ENCODE assay signal across 9 mouse cellular contexts in genomic region chr19:11293616-11294015, GRCm38 (mm10). TPM values are rescaled to one million over a fixed set of nuclear protein-coding genes. Genes with fewer than 3 reads are reported as not detected.
DNase-seq lines count a peak whose midpoint lies in the region; ATAC-seq and TF ChIP-seq lines count a peak whose summit lies in the region.
"Not testable (repeated sequence)": the region's sequence is repeated elsewhere in the genome, so short reads cannot be mapped to it uniquely, and the experiment has no call there.
"Had no signal": no experiment of that assay in that cellular context is flagged by ENCODE, and none has a peak within 500 bp of the region (broad histone marks: within the 10 kb centered on the region; RNA-seq: fewer than 3 reads in every experiment).

No protein-coding gene starts in this region.

- not testable (repeated sequence) for H3K9ac ChIP-seq in forebrain, embryonic 11.5 days (ENCODE audit: low read length); hindbrain, embryonic 16.5 days (ENCODE audit: low read depth, low read length); lung, embryonic 15.5 days
- peak overlapping the region; percentile 69; the same call in 1 of the 2 replicates for H3K9ac ChIP-seq in heart, embryonic 13.5 days

- not testable (repeated sequence) for H3K27ac ChIP-seq in forebrain, embryonic 11.5 days (ENCODE audit: low read depth, low read length); heart, embryonic 13.5 days (replicated peaks); hindbrain, embryonic 16.5 days (ENCODE audit: low read depth, low read length); limb, embryonic 10.5 days; lung, embryonic 15.5 days

- H3ac ChIP-seq in myocyte (ENCODE audit: control insufficient read depth, insufficient read length): not testable (repeated sequence)

- H3K4me3 ChIP-seq in forebrain, embryonic 11.5 days (ENCODE audit: low read depth, low read length); hindbrain, embryonic 16.5 days (ENCODE audit: low read length); limb, embryonic 10.5 days; myocyte: not testable (repeated sequence)
- peak overlapping the region; percentile 58 for H3K4me3 ChIP-seq in heart, embryonic 13.5 days
- H3K4me3 ChIP-seq in lung, embryonic 15.5 days: peak overlapping the region; percentile 45; the same call in 1 of the 2 replicates

- DNase-seq in R1 (ENCODE audit: low read depth, low spot score): peak; percentile 69
- DNase-seq in forebrain, embryonic 11.5 days (ENCODE audit: low spot score): not testable (repeated sequence)
- peak; percentile 31 for DNase-seq in limb, embryonic 10.5 days (ENCODE audit: low spot score)

- H3K27me3 ChIP-seq in forebrain, embryonic 11.5 days (ENCODE audit: control insufficient read depth, insufficient read depth, low read length); heart, embryonic 13.5 days (replicated peaks); hindbrain, embryonic 16.5 days (replicated peaks; ENCODE audit: control insufficient read depth, insufficient read depth, low read length); limb, embryonic 10.5 days (ENCODE audit: low read depth, poor library complexity, severe bottlenecking); lung, embryonic 15.5 days; myocyte (ENCODE audit: control insufficient read depth, insufficient read depth, insufficient read length): not testable (repeated sequence)

- not testable (repeated sequence) for TF ChIP-seq POLR2A in myocyte (IDR thresholded peaks at IDR 0.05; ENCODE audit: insufficient read length, low read depth)

- not testable (repeated sequence) for H3K79me2 ChIP-seq in myocyte (ENCODE audit: control insufficient read depth, insufficient read depth)

- H3K9me3 ChIP-seq in forebrain, embryonic 11.5 days (ENCODE audit: control insufficient read depth, low read length); heart, embryonic 13.5 days; hindbrain, embryonic 16.5 days (ENCODE audit: control insufficient read depth, low read length); limb, embryonic 10.5 days (replicated peaks); lung, embryonic 15.5 days: not testable (repeated sequence)

- not testable (repeated sequence) for ATAC-seq in forebrain, embryonic 11.5 days (replicated peaks; ENCODE audit: low FRiP score); heart, embryonic 13.5 days (ENCODE audit: extremely low read depth, insufficient number of reproducible peaks, low FRiP score, low TSS enrichment); hindbrain, embryonic 16.5 days; lung, embryonic 15.5 days (ENCODE audit: borderline replicate concordance, extremely low read depth, low FRiP score, low TSS enrichment)

- 10% methylated on average over 3 of the region's 3 CpGs for WGBS in forebrain, embryonic 11.5 days
- WGBS in heart, embryonic 13.5 days: 6% methylated on average over 3 of the region's 3 CpGs
- 16% methylated on average over 3 of the region's 3 CpGs for WGBS in hindbrain, embryonic 16.5 days
- WGBS in limb, embryonic 10.5 days: 7% methylated on average over 3 of the region's 3 CpGs
- 15% methylated on average over 3 of the region's 3 CpGs for WGBS in lung, embryonic 15.5 days

- not testable (repeated sequence) for H3K36me3 ChIP-seq in forebrain, embryonic 11.5 days (ENCODE audit: control insufficient read depth, insufficient read depth, low read length); heart, embryonic 13.5 days; hindbrain, embryonic 16.5 days (ENCODE audit: control insufficient read depth, insufficient read depth, low read length); limb, embryonic 10.5 days; lung, embryonic 15.5 days; myocyte (ENCODE audit: control insufficient read depth, insufficient read depth)

- H3K4me1 ChIP-seq in forebrain, embryonic 11.5 days (replicated peaks; ENCODE audit: control insufficient read depth, insufficient read depth, low read length); heart, embryonic 13.5 days; hindbrain, embryonic 16.5 days (ENCODE audit: control insufficient read depth, insufficient read depth, low read depth, low read length); limb, embryonic 10.5 days; lung, embryonic 15.5 days: not testable (repeated sequence)

- H3K4me2 ChIP-seq in forebrain, embryonic 11.5 days (ENCODE audit: low read depth, low read length, severe bottlenecking): peak overlapping the region; percentile 44; the same call in 1 of the 2 replicates
- peak overlapping the region; percentile 71 for H3K4me2 ChIP-seq in heart, embryonic 13.5 days
- peak overlapping the region; percentile 37 for H3K4me2 ChIP-seq in hindbrain, embryonic 16.5 days (ENCODE audit: low read length)
- H3K4me2 ChIP-seq in lung, embryonic 15.5 days: peak overlapping the region; percentile 63
- peak overlapping the region; percentile 62 for H3K4me2 ChIP-seq in myocyte (ENCODE audit: low read depth)

RNA-seq across cellular contexts. Expression of gene Ms4a5, which starts 9.9 kb away (rescaled TPM):
- polyA plus RNA-seq in forebrain, embryonic 11.5 days (2014; fragmentation: Nextera tagmentation; extraction: Ambion mirVana): not detected in 2 replicates
- not detected in 2 replicates for polyA plus RNA-seq in heart, embryonic 13.5 days (2015; fragmentation: Nextera tagmentation; extraction: Ambion mirVana)
- not detected in 2 replicates for polyA plus RNA-seq in hindbrain, embryonic 16.5 days (2015; fragmentation: Nextera tagmentation; extraction: Ambion mirVana)
- polyA plus RNA-seq in limb, embryonic 10.5 days (2016; fragmentation: Nextera tagmentation; extraction: Ambion mirVana): not detected in 2 replicates
- not detected in 2 replicates for polyA plus RNA-seq in lung, embryonic 15.5 days (2015; fragmentation: Nextera tagmentation; extraction: Ambion mirVana)
- not detected for polyA plus RNA-seq in myocyte (2012; fragmentation: generic; extraction: Trizol)
- polyA plus RNA-seq: limb, embryonic 11.5 days; small intestine, adult 2 months had no signal

RNA-seq across cellular contexts. Expression of gene Ms4a14, which starts 20.6 kb away (rescaled TPM):
- not detected in 2 replicates for polyA plus RNA-seq in forebrain, embryonic 11.5 days (2014; fragmentation: Nextera tagmentation; extraction: Ambion mirVana)
- 0.05 TPM in 1 of 2 replicates, not detected in the other for polyA plus RNA-seq in heart, embryonic 13.5 days (2015; fragmentation: Nextera tagmentation; extraction: Ambion mirVana)
- not detected in 2 replicates for polyA plus RNA-seq in hindbrain, embryonic 16.5 days (2015; fragmentation: Nextera tagmentation; extraction: Ambion mirVana)
- not detected in 2 replicates for polyA plus RNA-seq in limb, embryonic 10.5 days (2016; fragmentation: Nextera tagmentation; extraction: Ambion mirVana)
- polyA plus RNA-seq in lung, embryonic 15.5 days (2015; fragmentation: Nextera tagmentation; extraction: Ambion mirVana): 0.05 and 0.06 TPM in 2 replicates
- not detected for polyA plus RNA-seq in myocyte (2012; fragmentation: generic; extraction: Trizol)

RNA-seq across cellular contexts. Expression of gene Ms4a1, which starts 27.6 kb away (rescaled TPM):
- polyA plus RNA-seq in forebrain, embryonic 11.5 days (2014; fragmentation: Nextera tagmentation; extraction: Ambion mirVana): not detected in 2 replicates
- polyA plus RNA-seq in heart, embryonic 13.5 days (2015; fragmentation: Nextera tagmentation; extraction: Ambion mirVana): not detected in 2 replicates
- polyA plus RNA-seq in hindbrain, embryonic 16.5 days (2015; fragmentation: Nextera tagmentation; extraction: Ambion mirVana): not detected in 2 replicates
- polyA plus RNA-seq in limb, embryonic 10.5 days (2016; fragmentation: Nextera tagmentation; extraction: Ambion mirVana): not detected in 2 replicates
- not detected in 2 replicates for polyA plus RNA-seq in lung, embryonic 15.5 days (2015; fragmentation: Nextera tagmentation; extraction: Ambion mirVana)
- not detected for polyA plus RNA-seq in myocyte (2012; fragmentation: generic; extraction: Trizol)

RNA-seq across cellular contexts. Expression of gene Ms4a7, which starts 42.3 kb away (rescaled TPM):
- polyA plus RNA-seq in forebrain, embryonic 11.5 days (2014; fragmentation: Nextera tagmentation; extraction: Ambion mirVana): 0.56 and 1.0 TPM in 2 replicates
- 2.7 and 3.6 TPM in 2 replicates for polyA plus RNA-seq in heart, embryonic 13.5 days (2015; fragmentation: Nextera tagmentation; extraction: Ambion mirVana)
- 2.2 and 4.3 TPM in 2 replicates for polyA plus RNA-seq in hindbrain, embryonic 16.5 days (2015; fragmentation: Nextera tagmentation; extraction: Ambion mirVana)
- 0.33 TPM in 1 of 2 replicates, not detected in the other for polyA plus RNA-seq in limb, embryonic 10.5 days (2016; fragmentation: Nextera tagmentation; extraction: Ambion mirVana)
- 4.4 and 4.6 TPM in 2 replicates for polyA plus RNA-seq in lung, embryonic 15.5 days (2015; fragmentation: Nextera tagmentation; extraction: Ambion mirVana)
- not detected for polyA plus RNA-seq in myocyte (2012; fragmentation: generic; extraction: Trizol)
